Mouse (Mus musculus) neural tube, embryonic 14.5 days (tissue): ENCODE data around the gene Ubr4. TPM values are rescaled to one million over a fixed set of nuclear protein-coding genes. Genes with fewer than 3 reads are reported as not detected.

Experiments used
- ATAC-seq: fragments of 200-750 bp; cut with Nextera tagmentation; 2 replicates; pipeline ENCODE4 v1.8.0; 2017; ENCODE audit warnings: low read depth, mild to moderate bottlenecking, moderate TSS enrichment, moderate library complexity
- H3K27ac ChIP-seq: fragments of 300-500 bp; sonication (generic); 2 replicates; pipeline ENCODE4 v1.5.1; 2014; ENCODE audit warnings: low read depth, mild to moderate bottlenecking, control low read depth, low read length, moderate library complexity, mixed read lengths
- H3K27me3 ChIP-seq: fragments of 300-500 bp; sonication (generic); 2 replicates; pipeline ENCODE4 v1.6.1; 2014; ENCODE audit warnings: low read length; ENCODE audit not compliant: control insufficient read depth, insufficient read depth
- H3K36me3 ChIP-seq: fragments of 300-500 bp; sonication (generic); 2 replicates; pipeline ENCODE4 v1.6.1; 2014; ENCODE audit warnings: low read length, mixed read lengths; ENCODE audit not compliant: control insufficient read depth, insufficient read depth
- H3K4me1 ChIP-seq: fragments of 300-500 bp; sonication (generic); 2 replicates; pipeline ENCODE4 v1.6.1; 2014; ENCODE audit warnings: low read length; ENCODE audit not compliant: control insufficient read depth, insufficient read depth
- H3K4me2 ChIP-seq: fragments of 300-500 bp; sonication (generic); 2 replicates; pipeline ENCODE4 v1.6.1; 2014; ENCODE audit warnings: mild to moderate bottlenecking, low read depth, low read length, control low read depth
- H3K4me3 ChIP-seq: fragments of 300-500 bp; sonication (generic); 2 replicates; pipeline ENCODE4 v1.5.1; 2014; ENCODE audit warnings: low read depth, low read length, control low read depth, mixed read lengths
- H3K9ac ChIP-seq: fragments of 300-500 bp; sonication (generic); replicated peaks from 2 replicates; pipeline ENCODE4 v1.6.1; 2014; ENCODE audit warnings: low read depth, mild to moderate bottlenecking, control low read depth, low read length, mixed read lengths
- H3K9me3 ChIP-seq: fragments of 300-500 bp; sonication (generic); 2 replicates; pipeline ENCODE4 v1.6.1; 2016; ENCODE audit warnings: low read length; ENCODE audit not compliant: control insufficient read depth
- WGBS: fragments of 180-500 bp; shearing (Covaris S2); extraction: QIAGEN DNeasy Blood & Tissue Kit; methylation state at CpG from one replicate; pipeline ENCODE4 v1.1.7; 2014; 5-methylcytosine and 5-hydroxymethylcytosine counted together
- polyA plus RNA-seq: library from polyadenylated mRNA; unstranded; fragments of >200 nt; fragmentation: Nextera tagmentation; extraction: Ambion mirVana; gene quantifications from 2 replicates; pipeline ENCODE4 v1.2.1, GENCODE M21; 2014

The Ubr4 gene
- polyA plus RNA-seq, 1 experiment from 2014 or later, result 99.2 TPM

DNA sequence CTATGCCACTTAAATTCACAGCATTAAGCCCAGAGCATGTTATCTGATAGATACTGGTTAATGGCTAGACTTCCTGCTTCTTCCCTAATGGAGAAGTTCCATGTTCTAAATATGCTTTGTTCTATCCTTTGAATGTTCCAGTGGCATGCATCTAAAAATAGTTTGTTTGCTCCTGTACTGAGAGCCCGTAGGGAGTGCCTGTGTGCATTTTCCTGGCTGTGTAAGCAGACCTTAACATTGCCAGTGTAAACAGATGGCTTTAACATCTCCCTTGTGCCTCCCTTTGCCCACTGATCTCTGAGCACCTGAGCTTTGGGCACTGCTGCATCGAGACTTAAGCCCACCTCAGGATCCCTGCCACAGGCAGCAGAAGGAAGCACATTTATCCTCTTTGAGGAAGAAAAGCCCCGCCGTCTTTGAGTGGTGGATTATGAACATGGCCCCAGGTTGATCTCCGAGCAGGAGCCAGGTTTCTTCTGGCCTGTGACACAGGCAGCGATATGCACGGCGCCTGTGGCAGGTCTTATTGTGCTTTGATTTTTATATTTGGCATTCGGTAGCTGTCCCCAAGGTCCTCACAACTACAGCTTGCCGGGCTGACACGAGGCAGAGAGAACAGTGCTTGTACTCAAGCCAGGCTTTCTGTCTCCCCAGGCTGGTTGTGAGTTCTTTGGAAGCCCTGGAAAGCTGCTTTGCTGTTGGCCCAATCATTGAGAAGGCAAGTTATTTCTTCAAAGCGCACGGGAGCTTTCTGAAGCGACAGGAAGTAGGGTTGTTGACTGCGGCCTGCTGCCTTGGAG, 80.8 kb downstream of the Ubr4 start:
- Histone ChIP-seq H3K9ac (no peak overlapping the region), H3K36me3 (peaks cover 92% of the 10 kb centered on the region), H3K4me3 (no peak overlapping the region), H3K9me3 (no peaks in the 10 kb centered on the region), H3K27me3 (no peaks in the 10 kb centered on the region), H3K4me1 (no peaks in the 10 kb centered on the region), H3K4me2 (no peak overlapping the region), H3K27ac (no peak overlapping the region; the same call in 1 of the 2 replicates)
- 90% methylated on average over 15 of the region's 15 CpGs for WGBS
- ATAC-seq, result no peak

DNA sequence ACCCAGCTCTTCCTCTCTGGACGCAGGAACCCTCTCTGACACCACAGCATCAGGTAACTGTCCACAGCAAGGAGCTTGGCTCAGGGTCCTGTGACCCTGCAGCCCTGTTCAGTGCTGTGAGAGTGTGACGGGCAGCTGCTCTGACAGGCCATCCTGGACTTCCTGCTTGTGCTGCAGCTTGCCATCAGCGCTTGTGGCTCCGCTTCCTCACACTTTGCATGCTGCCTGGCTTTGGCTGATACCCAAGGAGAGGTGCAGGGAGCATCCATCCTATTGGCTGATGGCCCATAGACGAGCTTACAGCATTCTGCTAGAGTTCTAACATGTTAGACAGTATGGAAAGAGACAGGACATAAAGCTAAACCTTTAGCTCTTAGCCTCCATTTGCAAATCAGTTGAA, 88.8 kb downstream of the Ubr4 start:
- H3K9ac ChIP-seq, result no peak overlapping the region
- no peak overlapping the region for H3K27ac ChIP-seq
- peaks cover 91% of the 10 kb centered on the region for H3K36me3 ChIP-seq
- no peaks in the 10 kb centered on the region for H3K27me3 ChIP-seq
- H3K9me3 ChIP-seq, result no peaks in the 10 kb centered on the region
- WGBS, result 95% methylated on average over 5 of the region's 5 CpGs
- H3K4me3 ChIP-seq, result no peak overlapping the region
- ATAC-seq, result no peak
- H3K4me2 ChIP-seq, result no peak overlapping the region
- no peaks in the 10 kb centered on the region for H3K4me1 ChIP-seq

DNA sequence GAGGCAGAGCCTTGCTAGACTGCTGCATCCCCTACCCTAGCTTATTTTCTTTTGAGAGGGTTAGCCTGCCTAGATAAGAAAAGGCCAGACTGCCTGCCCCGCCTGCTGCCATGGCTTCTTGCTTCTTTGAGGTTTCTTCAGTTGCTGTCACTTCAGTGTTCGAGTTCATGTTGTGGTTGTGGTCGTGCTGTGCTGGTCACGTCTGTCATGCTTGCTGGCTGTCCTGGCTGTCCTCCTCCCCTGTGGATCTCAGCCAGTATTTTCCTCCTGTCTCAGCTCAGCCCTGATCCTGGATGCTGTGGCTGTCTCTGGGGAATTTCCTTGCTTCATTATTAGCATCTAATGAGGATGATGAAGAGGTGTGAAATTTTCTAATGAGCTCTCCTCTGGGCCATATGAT, 89.4 kb downstream of the Ubr4 start:
- Histone ChIP-seq H3K27ac (no peak overlapping the region), H3K4me1 (no peaks in the 10 kb centered on the region), H3K27me3 (no peaks in the 10 kb centered on the region), H3K4me3 (no peak overlapping the region), H3K4me2 (no peak overlapping the region), H3K9ac (no peak overlapping the region), H3K9me3 (no peaks in the 10 kb centered on the region), H3K36me3 (peaks cover 92% of the 10 kb centered on the region)
- WGBS, result 93% methylated on average over 4 of the region's 4 CpGs
- no peak for ATAC-seq

DNA sequence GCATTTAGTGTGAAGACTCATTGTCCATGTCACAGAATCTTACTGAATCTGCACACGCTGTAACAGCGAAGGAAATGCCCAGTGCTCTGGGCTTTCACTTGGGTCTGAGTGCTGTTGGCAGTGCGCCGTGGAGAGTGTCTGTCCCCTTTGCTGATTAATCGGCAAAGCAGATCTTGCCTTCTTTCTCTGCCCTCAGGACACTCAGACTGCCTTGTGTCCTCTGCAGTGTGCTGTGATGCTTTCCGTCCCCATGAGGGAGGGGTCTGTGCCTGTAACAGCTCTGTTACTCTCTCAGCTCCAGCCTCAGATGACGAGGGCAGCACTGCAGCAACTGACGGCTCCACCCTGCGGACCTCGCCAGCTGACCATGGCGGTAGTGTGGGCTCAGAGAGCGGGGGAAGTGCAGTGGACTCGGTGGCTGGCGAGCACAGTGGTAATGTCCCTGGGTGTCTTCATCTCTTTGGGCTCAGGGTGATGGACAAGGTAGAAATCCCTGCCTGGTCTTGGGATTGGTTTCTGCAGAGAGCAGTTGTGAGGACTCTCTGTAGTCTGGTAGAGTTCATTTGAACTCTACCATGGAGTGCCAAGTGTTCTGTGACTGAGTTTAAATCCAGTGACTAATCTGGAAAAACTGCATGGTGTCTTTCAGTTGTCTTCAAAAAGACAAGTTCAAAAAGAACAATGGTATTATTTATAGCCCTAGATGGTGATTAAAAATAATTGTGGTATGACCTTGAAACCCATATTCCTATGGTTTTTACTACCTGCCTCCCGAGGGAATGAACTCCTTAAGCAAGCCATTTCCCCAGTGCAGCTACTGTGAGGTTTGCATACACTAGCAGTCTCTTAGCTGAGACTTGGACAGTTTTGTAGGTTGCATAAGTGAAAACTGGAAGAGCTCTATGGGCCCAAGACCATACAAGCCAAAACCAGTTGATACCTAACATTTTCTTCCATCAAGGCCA, 90.3 kb downstream of the Ubr4 start:
- H3K4me3 ChIP-seq, result no peak overlapping the region
- H3K9me3 ChIP-seq, result no peaks in the 10 kb centered on the region
- ATAC-seq, result no peak
- no peaks in the 10 kb centered on the region for H3K27me3 ChIP-seq
- H3K9ac ChIP-seq, result no peak overlapping the region
- no peak overlapping the region for H3K4me2 ChIP-seq
- no peak overlapping the region for H3K27ac ChIP-seq
- H3K36me3 ChIP-seq, result peaks cover 91% of the 10 kb centered on the region
- WGBS, result 89% methylated on average over 15 of the region's 15 CpGs
- no peaks in the 10 kb centered on the region for H3K4me1 ChIP-seq

- Histone ChIP-seq H3K36me3 (peaks cover 92% of the 10 kb centered on the region), H3K4me2 (no peak overlapping the region), H3K9ac (no peak overlapping the region), H3K9me3 (no peaks in the 10 kb centered on the region), H3K4me3 (no peak overlapping the region), H3K27me3 (no peaks in the 10 kb centered on the region), H3K4me1 (no peaks in the 10 kb centered on the region), H3K27ac (no peak overlapping the region)
- WGBS, result 96% methylated on average over 10 of the region's 10 CpGs
- no peak for ATAC-seq
These were observed 91.9 kb downstream of the Ubr4 start for GRCm38 (mm10) chr4:139444315-139444714.

GRCm38 (mm10) chr4:139446176-139446575, 93.8 kb downstream of the Ubr4 start:
- 98% methylated on average over 2 of the region's 2 CpGs for WGBS
- H3K4me3 ChIP-seq, result no peak overlapping the region
- no peaks in the 10 kb centered on the region for H3K9me3 ChIP-seq
- no peak overlapping the region for H3K4me2 ChIP-seq
- H3K27ac ChIP-seq, result no peak overlapping the region
- no peaks in the 10 kb centered on the region for H3K4me1 ChIP-seq
- ATAC-seq, result no peak
- no peaks in the 10 kb centered on the region for H3K27me3 ChIP-seq
- peaks cover 89% of the 10 kb centered on the region for H3K36me3 ChIP-seq
- H3K9ac ChIP-seq, result no peak overlapping the region

DNA sequence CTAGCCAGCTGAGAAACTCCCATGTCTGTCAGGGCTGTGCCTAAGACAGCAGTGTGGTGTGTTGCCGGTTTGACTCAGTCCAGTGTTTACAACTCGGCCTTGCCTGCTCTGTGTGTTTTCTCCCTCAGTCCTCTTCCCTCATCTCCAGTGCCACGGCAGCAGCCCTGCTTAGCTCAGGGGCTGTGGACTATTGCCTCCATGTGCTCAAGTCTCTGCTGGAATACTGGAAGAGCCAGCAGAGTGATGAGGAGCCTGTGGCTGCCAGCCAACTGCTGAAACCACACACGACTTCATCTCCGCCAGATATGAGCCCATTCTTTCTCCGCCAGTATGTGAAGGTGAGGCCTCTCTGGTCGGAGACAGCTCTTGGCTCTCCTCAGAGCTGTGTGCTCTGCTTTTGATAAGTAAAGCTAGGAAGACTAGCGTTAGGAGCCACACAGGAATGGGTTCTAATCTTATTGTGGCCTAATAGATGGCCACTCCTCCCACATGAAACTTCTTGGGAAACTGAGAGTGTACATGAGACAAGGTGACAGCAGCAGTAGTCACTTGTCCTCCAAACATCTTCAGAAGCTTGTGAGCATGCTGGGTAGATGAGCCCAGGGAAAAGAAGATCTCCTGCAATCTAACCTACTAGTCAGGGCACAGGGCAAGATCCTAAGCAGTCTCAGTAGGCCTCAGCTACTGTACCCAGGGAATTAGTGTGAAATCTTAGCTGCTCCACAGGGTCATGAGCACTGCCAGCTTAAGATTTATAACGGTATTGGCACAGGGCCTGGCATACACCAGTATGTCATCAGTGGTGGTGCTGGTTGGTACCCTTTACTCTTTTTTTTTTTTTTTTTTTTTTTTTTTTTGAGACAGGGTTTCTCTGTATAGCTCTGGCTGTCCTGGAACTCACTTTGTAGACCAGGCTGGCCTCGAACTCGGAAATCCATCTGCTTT, 94.6 kb downstream of the Ubr4 start:
- no peak for ATAC-seq
- WGBS, result 94% methylated on average over 11 of the region's 11 CpGs

GRCm38 (mm10) chr4:139452944-139453700, 100.7 kb downstream of the Ubr4 start:
- H3K4me3 ChIP-seq, result no peak overlapping the region
- H3K9me3 ChIP-seq, result no peaks in the 10 kb centered on the region
- H3K27ac ChIP-seq, result no peak overlapping the region
- no peaks in the 10 kb centered on the region for H3K4me1 ChIP-seq
- no peak overlapping the region for H3K4me2 ChIP-seq
- WGBS, result 90% methylated on average over 8 of the region's 8 CpGs
- no peaks in the 10 kb centered on the region for H3K27me3 ChIP-seq
- H3K36me3 ChIP-seq, result peaks cover 94% of the 10 kb centered on the region
- no peak overlapping the region for H3K9ac ChIP-seq
- ATAC-seq, result no peak

More for the DNA sequence above, 94.6 kb downstream of the Ubr4 start:
- Histone ChIP-seq H3K27ac (no peak overlapping the region), H3K9me3 (no peaks in the 10 kb centered on the region), H3K9ac (no peak overlapping the region), H3K4me3 (no peak overlapping the region), H3K4me1 (no peaks in the 10 kb centered on the region), H3K4me2 (no peak overlapping the region), H3K27me3 (no peaks in the 10 kb centered on the region), H3K36me3 (peaks cover 90% of the 10 kb centered on the region)
